Mouse (Mus musculus) liver, postnatal 0 days (tissue): ENCODE data around the gene Ndufa3. TPM values are rescaled to one million over a fixed set of nuclear protein-coding genes. Genes with fewer than 3 reads are reported as not detected.
"Not testable (repeated sequence)": the region's sequence is repeated elsewhere in the genome, so short reads cannot be mapped to it uniquely, and the experiment has no call there.

ENCODE experiments used
- ATAC-seq: fragments of 200-750 bp; cut with Nextera tagmentation; 2 replicates; pipeline ENCODE4 v1.8.0; 2017; ENCODE audit warnings: mild to moderate bottlenecking, moderate library complexity
- DNase-seq: peaks from one replicate; pipeline ENCODE4 v3.0.0-alpha.2; 2016
- H3K27ac ChIP-seq: fragments of 300-500 bp; sonication (generic); 2 replicates; pipeline ENCODE4 v1.5.1; 2014; ENCODE audit warnings: antibody characterized with exemption, moderate library complexity, mild to moderate bottlenecking, low read depth
- H3K27me3 ChIP-seq: fragments of 300-500 bp; sonication (generic); 2 replicates; pipeline ENCODE4 v1.6.1; 2014; ENCODE audit warnings: low read length, control low read depth, mixed read lengths; ENCODE audit not compliant: insufficient read depth
- H3K36me3 ChIP-seq: fragments of 300-500 bp; sonication (generic); replicated peaks from 2 replicates; pipeline ENCODE4 v1.6.1; 2014; ENCODE audit warnings: mild to moderate bottlenecking, control low read depth, low read length, moderate library complexity, mixed read lengths; ENCODE audit not compliant: insufficient read depth
- H3K4me1 ChIP-seq: fragments of 300-500 bp; sonication (generic); 2 replicates; pipeline ENCODE4 v1.6.1; 2014; ENCODE audit warnings: antibody characterized with exemption, mild to moderate bottlenecking, control low read depth; ENCODE audit not compliant: insufficient read depth
- H3K4me2 ChIP-seq: fragments of 300-500 bp; sonication (generic); 2 replicates; pipeline ENCODE4 v1.6.1; 2014; ENCODE audit warnings: low read depth, mild to moderate bottlenecking, low read length, moderate library complexity, mixed read lengths
- H3K4me3 ChIP-seq: fragments of 300-500 bp; sonication (generic); 2 replicates; pipeline ENCODE4 v1.5.1; 2014; ENCODE audit warnings: low read depth, low read length
- H3K9ac ChIP-seq: fragments of 300-500 bp; sonication (generic); replicated peaks from 2 replicates; pipeline ENCODE4 v1.6.1; 2014; ENCODE audit warnings: mild to moderate bottlenecking, moderate library complexity
- H3K9me3 ChIP-seq: fragments of 300-500 bp; sonication (generic); 2 replicates; pipeline ENCODE4 v1.6.1; 2016; ENCODE audit warnings: mild to moderate bottlenecking, control low read depth, low read length, mixed read lengths
- CTCF ChIP-seq: sonication (generic); IDR thresholded peaks from 2 replicates; pipeline ENCODE4 v1.5.1; 2016; ENCODE audit warnings: antibody characterized with exemption, low read depth
- EP300 ChIP-seq: IDR thresholded peaks from 2 replicates; pipeline ENCODE4 v1.6.1; 2016; ENCODE audit warnings: antibody characterized with exemption, low read depth, mild to moderate bottlenecking
- WGBS: fragments of 180-500 bp; shearing (Covaris S2); extraction: QIAGEN DNeasy Blood & Tissue Kit; methylation state at CpG from one replicate; pipeline ENCODE4 v1.1.7; 2014; ENCODE audit not compliant: insufficient replicate concordance; 5-methylcytosine and 5-hydroxymethylcytosine counted together
- polyA plus RNA-seq: library from polyadenylated mRNA; unstranded; fragments of >200 nt; fragmentation: Nextera tagmentation; extraction: Ambion mirVana; gene quantifications from 2 replicates; pipeline ENCODE4 v1.2.1, GENCODE M21; 2015

The Ndufa3 gene
- polyA plus RNA-seq, 1 experiment from 2014 or later, result 415 TPM

DNA sequence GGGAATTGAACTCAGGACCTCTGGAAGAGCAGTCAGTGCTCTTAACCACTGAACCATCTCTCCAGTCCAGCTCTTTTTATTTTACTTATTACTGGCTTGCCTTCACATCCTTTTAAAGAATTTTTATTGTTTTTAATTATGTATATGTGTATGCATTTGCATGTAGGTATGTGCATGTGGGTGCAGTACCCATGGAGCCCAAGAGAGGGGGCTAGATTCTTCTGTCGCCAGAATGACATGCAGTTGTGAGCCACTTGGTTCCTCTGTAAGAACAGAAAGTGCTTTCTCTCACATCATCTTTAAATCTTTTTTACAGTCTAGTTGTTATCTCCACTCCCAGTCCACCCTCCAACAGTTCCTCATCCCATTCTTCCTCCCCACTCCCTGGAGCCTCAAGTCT is 25.6 kb upstream of the Ndufa3 start:
- Histone ChIP-seq H3K4me1 (no peaks in the 10 kb centered on the region), H3K9ac (no peak overlapping the region), H3K27me3 (no peaks in the 10 kb centered on the region), H3K4me3 (no peak overlapping the region), H3K4me2 (no peak overlapping the region), H3K27ac (no peak overlapping the region), H3K36me3 (no peaks in the 10 kb centered on the region), H3K9me3 (no peaks in the 10 kb centered on the region)
- 66% methylated on average over 1 of the region's 1 CpGs for WGBS
- DNase-seq (no peak), ATAC-seq (no peak)
- TF ChIP-seq EP300 (no peak), CTCF (0 out of 2 replicates have a peak, but pooled peaks have one; percentile 19)

DNA sequence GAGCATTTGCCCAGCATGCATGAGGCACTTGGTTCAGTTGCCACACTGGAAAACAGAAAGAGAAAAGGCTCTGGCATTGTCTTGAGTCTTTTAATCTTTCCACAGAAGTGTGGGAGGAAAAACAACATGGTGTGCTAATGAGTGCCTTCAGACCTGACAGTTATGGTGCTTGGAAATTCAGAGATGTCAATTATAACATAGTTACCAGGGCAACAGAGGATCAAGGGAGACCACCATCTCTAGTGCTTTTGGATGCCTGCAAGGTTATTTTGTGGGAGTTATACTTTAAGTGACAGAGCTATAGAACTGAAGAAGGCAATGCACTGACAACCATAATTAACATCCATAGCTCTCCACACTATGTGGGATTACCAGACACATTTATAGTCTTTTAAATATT is 23.3 kb upstream of the Ndufa3 start:
- no peaks in the 10 kb centered on the region for H3K9me3 ChIP-seq

DNA sequence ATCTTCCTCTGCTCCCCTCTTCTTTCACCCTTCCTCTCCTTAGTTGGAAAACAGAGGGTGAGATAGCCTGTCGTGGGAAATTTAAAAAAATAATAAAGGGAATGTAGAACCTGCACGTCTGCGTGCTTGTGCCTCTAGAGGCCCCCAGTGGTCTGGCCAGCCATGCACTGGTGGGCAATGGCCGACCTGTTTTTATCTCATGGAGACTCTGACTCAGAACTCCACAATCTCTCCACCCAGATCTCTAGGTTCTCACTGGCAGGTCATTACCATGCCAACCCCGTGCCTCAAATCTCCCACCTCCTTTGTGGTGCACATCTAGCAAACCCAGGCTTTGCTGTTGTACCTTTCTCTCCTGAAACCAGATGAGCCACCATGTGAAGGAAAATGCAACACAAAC is 22.5 kb upstream of the Ndufa3 start:
- Histone ChIP-seq H3K4me1 (no peaks in the 10 kb centered on the region), H3K27me3 (no peaks in the 10 kb centered on the region), H3K4me3 (peak overlapping the region; percentile 2; the same call in 1 of the 2 replicates), H3K4me2 (peak overlapping the region; percentile 31; the same call in 1 of the 2 replicates), H3K9ac (no peak overlapping the region), H3K36me3 (no peaks in the 10 kb centered on the region), H3K27ac (no peak overlapping the region), H3K9me3 (no peaks in the 10 kb centered on the region)
- ATAC-seq (peak; percentile 56), DNase-seq (no peak)
- WGBS, result 16% methylated on average over 5 of the region's 5 CpGs
- TF ChIP-seq CTCF, result no peak
- no peak for TF ChIP-seq EP300

More for the DNA sequence above, 23.3 kb upstream of the Ndufa3 start:
- H3K4me3 ChIP-seq, result no peak overlapping the region
- no peak overlapping the region for H3K9ac ChIP-seq
- ATAC-seq (no peak), DNase-seq (no peak)
- no peak overlapping the region for H3K27ac ChIP-seq
- H3K27me3 ChIP-seq, result no peaks in the 10 kb centered on the region
- TF ChIP-seq CTCF (no peak), EP300 (no peak)
- no peak overlapping the region for H3K4me2 ChIP-seq
- H3K36me3 ChIP-seq, result no peaks in the 10 kb centered on the region
- H3K4me1 ChIP-seq, result no peaks in the 10 kb centered on the region

DNA sequence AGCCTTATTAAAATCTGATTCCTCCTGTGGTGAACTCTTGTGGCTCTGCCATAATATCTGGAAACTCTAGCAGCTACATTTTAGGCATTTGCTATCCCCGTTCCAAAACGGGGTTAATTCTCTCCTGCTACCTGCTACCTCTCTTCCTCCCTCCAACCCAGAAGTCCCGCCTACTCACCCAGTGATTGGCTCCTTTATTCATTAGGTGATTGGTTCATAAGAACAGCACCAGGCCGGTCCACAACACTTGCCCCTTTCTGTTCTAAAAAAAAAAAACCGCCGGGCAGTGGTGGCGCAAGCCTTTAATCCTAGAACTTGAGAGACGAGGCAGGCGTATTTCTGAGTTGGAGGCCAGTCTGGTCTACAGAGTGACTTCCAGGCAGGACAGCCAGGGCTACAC is 22.0 kb upstream of the Ndufa3 start:
- TF ChIP-seq EP300 (no peak), CTCF (no peak)

DNA sequence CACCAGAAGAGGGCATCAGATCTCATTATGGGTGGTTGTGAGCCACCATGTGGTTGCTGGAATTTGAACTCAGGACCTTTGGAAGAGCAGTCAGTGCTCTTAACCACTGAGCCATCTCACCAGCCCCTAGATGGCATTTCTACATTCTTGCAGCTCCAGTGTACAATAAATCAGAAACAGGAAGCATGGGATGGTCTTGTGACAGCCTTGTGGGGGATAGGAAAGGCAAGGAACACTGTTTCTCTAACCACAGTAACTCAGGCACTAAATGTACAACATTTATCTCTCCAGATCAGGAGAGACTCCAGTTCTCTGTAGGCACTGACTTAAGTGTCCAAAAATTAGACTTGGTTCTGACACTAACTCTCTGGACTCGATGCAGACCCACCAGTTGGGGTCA is 19.4 kb upstream of the Ndufa3 start:
- H3K4me3 ChIP-seq, DNase-seq, H3K36me3 ChIP-seq, H3K4me1 ChIP-seq, H3K9me3 ChIP-seq, ATAC-seq, H3K27ac ChIP-seq, H3K9ac ChIP-seq, H3K27me3 ChIP-seq, H3K4me2 ChIP-seq: not testable (repeated sequence)
- TF ChIP-seq CTCF, result 0 out of 2 replicates have a peak, but pooled peaks have one; percentile 6
- 13% methylated on average over 1 of the region's 1 CpGs for WGBS

More for the DNA sequence above, 22.0 kb upstream of the Ndufa3 start:
- Histone ChIP-seq H3K36me3 (no peaks in the 10 kb centered on the region), H3K4me2 (peak overlapping the region; percentile 31; the same call in 1 of the 2 replicates), H3K27ac (no peak overlapping the region), H3K9ac (no peak overlapping the region), H3K9me3 (no peaks in the 10 kb centered on the region), H3K4me1 (no peaks in the 10 kb centered on the region), H3K27me3 (no peaks in the 10 kb centered on the region), H3K4me3 (peak overlapping the region; percentile 2; the same call in 1 of the 2 replicates)
- peak; percentile 24 for DNase-seq
- peak; percentile 88 for ATAC-seq
- WGBS, result 10% methylated on average over 9 of the region's 9 CpGs

DNA sequence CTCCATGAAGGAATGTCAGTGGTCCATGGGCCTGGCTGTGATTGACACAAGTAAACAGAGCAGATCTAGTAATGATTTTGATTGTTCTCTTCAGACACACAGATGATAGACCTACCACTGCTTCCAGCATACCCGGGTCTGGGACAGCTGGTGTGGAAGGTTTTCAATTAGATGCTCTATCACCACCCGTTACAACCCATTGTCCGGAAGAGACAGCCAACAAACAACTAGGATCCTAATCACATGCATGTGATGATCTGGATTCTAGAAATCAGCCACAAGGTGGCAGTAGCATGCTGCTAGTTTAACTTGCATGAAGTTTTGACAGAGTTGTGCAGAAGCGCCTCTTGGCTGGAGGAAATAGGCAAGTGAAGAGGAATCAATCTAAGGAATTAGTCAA is 16.1 kb upstream of the Ndufa3 start:
- WGBS, result 7% methylated on average over 4 of the region's 4 CpGs
- peak; percentile 53 for ATAC-seq
- no peak overlapping the region for H3K9ac ChIP-seq
- peak; percentile 92 for TF ChIP-seq CTCF
- no peak for TF ChIP-seq EP300
- no peaks in the 10 kb centered on the region for H3K4me1 ChIP-seq
- no peak overlapping the region for H3K4me2 ChIP-seq
- peak; percentile 69 for DNase-seq
- no peak overlapping the region for H3K27ac ChIP-seq
- H3K36me3 ChIP-seq, result no peaks in the 10 kb centered on the region
- no peaks in the 10 kb centered on the region for H3K27me3 ChIP-seq
- no peaks in the 10 kb centered on the region for H3K9me3 ChIP-seq
- H3K4me3 ChIP-seq, result no peak overlapping the region

DNA sequence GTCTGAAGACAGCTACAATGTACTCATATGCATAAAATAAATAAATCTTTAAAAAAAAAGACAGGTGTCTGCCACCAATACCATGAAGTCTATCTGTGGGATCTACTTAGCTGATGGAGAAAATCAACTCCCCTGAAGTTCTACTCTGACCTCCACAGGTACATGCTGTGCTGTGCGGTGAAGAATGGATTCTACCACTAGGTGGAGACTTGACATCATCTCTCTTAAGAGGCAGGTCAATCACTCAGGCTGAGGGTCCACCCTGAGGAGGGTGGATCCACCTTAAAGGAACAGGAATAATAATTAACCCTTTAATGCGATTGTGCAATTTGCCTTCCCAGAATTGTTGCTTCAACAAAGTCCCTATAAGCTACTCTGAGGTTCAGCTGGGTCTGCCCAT is 10.4 kb upstream of the Ndufa3 start:
- DNase-seq (peak; percentile 26), ATAC-seq (peak; percentile 75)
- Histone ChIP-seq H3K36me3 (no peaks in the 10 kb centered on the region), H3K9me3 (no peaks in the 10 kb centered on the region), H3K9ac (no peak overlapping the region), H3K27me3 (no peaks in the 10 kb centered on the region), H3K4me1 (no peaks in the 10 kb centered on the region), H3K27ac (no peak overlapping the region), H3K4me3 (no peak overlapping the region), H3K4me2 (no peak overlapping the region)
- WGBS, result 10% methylated on average over 2 of the region's 2 CpGs
- TF ChIP-seq EP300 (no peak), CTCF (peak; percentile 71)
